Mouse (Mus musculus) CH12F3 (cell line): Measurements from ENCODE around the gene Atg13.

Source experiments
- in situ Hi-C: fragments of 300-500 bp; cut with MboI; formaldehyde crosslinking; loops from 2 replicates; pipeline ENCODE4 v1.14.3; 2020; ENCODE audit warnings: low sequenced_read_pairs

The Atg13 gene

DNA sequence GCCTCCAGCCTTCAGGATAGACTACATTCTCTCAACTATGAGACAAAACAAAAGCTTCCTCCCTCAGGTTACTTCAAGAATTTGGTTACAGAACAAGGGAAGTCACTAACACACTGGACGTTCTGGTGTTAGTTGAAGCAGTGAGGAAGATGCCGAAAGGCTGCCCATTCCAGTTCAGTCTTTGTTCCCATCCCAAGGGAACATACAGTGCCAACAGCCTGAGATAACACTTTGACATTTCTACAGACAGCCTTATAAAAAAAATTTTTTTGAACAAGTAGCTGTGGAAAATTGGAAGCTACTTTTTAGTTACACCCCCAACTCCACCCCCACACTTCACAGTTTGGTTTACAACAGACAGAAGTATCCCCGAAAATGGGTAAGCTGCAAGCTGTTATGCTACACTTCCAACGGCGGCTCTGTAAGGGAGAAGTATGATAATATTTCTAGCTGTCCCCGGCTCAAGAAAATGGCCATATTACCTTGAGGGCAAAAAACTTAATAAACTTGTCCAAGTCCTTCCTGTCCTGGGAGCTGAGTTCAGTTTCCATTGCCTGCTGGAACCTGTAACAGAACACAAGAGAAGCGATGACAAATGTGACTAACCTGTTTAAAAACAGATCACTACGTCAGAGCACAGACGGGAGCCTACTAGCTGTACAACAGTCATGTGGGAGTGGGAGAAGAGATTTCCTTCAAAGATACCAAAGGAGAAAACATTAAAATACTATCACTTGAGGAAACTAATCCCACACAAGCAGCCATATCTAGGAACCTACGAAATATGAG is 14.7 kb downstream of the Atg13 start:
- in situ Hi-C loops: no loop called here

DNA sequence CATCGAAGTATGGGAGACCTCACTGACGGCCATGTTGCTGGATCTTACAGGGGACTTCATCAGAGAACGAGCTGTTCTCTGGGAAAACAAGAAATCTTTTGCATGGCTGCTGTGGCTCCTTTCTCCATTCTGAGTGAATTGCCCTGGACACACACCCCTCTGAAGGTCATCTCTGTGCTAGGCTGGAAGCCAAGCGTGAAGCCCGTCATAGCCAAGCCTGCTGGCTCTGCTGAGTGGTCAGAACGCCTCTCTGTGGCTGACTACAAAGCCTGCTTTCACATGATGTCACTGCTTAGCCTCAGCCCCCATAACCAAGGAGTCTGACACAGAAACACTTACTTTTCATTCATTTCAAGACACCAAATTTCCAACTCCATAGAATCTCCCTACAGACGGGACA is 20.9 kb downstream of the Atg13 start:
- in situ Hi-C loops: no loop called here

GRCm38 (mm10) chr2:91683919-91684318 is 26.5 kb downstream of the Atg13 start:
- in situ Hi-C loops: no loop called here

DNA sequence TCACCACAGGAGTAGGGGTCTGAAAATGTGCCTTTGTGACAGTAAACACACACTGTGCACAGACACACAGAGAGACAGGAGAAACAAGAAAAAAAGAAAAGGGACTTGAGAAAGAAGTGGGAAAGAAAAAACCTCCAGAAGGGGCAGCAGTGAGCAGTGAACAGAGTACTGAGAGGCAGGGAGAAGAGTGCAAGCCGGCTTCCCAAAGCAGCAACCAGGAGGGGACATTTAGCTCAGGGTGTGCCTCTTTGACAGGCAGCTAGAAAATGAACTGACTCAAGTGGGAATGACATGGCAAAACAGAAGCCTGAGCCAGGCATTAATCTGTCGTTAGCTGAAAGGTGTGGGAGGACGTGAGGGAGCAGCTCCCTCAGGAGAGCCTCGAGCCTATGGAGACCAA is 27.5 kb downstream of the Atg13 start:
- in situ Hi-C loops: no loop called here

DNA sequence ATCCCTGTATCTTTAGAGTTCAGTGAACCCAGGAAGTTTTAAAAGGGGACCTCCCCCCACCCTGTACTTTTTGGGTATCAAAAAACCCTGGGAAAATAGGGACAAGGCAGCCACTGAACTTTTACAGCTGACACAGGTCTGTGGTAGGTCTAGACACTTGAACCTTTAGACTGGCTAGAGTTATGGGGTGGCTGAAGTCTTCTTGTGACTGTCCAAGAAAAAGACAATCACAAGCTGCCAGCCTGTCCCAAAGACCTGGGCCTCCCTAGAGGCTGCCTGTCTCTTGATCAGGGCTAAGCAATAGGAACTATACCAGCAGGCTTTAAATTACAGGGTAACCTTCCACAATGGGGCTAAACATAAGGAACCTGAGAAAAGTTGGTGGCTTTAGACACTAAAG is 33.4 kb downstream of the Atg13 start:
- in situ Hi-C loops: no loop called here

GRCm38 (mm10) chr2:91676420-91676819 is 34.0 kb downstream of the Atg13 start:
- in situ Hi-C loops: no loop called here

- in situ Hi-C loops: no loop called here
These were observed 35.5 kb downstream of the Atg13 start for GRCm38 (mm10) chr2:91674895-91675294.

DNA sequence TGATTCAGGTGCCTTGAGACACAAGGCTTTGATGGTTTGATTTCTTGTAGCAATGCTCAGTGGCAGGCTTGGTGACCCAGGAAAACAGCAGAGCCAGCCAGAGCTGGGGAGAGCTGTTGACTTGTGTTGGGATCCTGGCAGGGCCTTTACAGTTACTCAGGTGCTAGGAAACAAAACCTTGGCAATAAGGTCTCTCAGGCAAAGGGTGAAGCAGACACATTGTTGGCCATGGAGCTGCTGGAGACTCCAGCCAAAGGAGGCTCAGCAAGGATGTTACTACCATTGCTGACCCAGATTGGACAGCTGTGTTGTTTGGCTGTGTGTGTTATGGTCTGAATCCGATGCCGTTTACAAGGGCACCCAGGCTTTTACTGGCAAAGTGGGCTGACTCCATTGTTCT is 36.8 kb downstream of the Atg13 start:
- in situ Hi-C loops: no loop called here

GRCm38 (mm10) chr2:91670038-91670437 is 40.3 kb downstream of the Atg13 start:
- in situ Hi-C loops: no loop called here

DNA sequence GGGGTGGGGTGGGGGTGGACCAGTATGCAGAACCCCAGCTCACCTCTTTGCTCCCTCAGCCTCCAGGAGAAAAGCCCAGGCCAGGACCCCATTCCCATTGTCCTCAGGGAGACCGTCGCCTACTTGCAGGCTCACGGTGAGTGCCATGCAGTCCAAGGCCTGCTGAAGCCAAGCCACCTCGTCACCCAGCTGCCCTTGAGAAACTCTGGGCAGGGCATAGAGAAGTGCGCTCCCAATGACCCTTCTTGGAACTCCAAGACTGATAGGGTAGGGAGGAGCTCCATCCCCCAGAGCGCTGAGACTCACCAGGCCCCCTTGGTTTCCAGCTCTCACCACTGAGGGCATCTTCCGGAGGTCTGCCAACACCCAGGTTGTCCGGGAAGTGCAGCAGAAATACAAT is 41.0 kb downstream of the Atg13 start:
- in situ Hi-C loops: no loop called here

DNA sequence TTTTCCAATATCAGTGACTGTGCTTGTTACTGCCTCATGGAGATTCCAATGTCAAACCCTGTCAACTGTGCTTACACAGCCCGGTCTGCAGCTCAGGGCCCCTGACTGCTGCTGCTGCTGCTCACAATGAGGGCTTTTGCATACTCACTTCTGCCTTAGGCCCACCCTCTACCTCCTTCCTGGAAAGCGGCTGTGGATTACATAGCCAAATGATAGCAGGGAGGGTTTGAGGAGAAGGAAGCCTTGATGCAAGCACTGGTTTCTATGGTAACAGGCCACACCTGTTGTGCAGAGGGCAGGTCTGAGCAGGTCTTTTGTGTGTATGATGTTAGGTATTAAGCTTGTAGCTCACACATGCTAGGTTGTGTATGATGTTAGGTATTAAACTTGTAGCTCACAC is 42.6 kb downstream of the Atg13 start:
- in situ Hi-C loops: no loop called here

DNA sequence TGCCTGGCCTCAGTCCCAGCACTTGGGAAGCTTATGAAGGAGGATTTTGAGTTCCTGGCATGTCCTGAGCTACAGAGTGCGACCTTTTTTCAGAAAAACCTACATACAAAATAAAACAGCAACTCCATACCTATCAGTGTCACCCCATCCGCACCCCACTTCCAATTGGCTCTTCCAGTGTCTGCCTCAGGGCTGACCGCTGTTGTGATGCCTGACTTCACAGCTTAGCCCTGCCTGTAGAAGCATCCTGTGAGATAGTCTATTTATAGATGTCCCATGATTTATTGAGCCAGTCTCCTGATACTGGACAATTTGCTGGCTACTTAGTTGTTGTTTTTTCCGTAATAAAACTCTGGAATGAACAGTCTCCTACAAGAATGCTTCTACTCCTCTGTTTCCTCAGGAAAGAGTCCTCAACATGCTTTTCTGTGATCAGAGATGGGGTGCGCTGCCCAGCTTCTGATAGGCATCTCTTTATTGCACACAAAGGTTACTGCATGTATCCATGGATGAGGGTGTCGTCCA is 43.9 kb downstream of the Atg13 start:
- in situ Hi-C loops: no loop called here

GRCm38 (mm10) chr2:91664780-91665179 is 45.6 kb downstream of the Atg13 start:
- in situ Hi-C loops: no loop called here

DNA sequence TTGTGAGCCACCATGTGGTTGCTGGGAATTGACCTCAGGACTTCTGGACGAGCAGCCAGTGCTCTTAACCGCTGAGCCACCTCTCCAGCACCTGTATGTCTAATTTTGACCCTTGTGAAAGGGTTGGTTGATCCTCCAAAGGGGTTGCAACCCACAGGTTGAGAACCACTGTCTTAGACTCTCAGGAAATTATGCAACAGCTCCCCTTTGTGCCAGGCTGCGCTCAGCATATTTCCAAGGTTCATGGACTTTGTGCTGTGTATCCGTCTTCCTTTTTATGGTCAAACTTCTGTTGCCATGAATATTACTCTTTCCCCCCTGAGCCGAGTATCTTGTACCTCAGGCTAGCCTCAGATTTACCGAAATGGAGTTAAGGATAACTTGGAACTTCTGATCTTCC is 49.4 kb downstream of the Atg13 start:
- in situ Hi-C loops: no loop called here

DNA sequence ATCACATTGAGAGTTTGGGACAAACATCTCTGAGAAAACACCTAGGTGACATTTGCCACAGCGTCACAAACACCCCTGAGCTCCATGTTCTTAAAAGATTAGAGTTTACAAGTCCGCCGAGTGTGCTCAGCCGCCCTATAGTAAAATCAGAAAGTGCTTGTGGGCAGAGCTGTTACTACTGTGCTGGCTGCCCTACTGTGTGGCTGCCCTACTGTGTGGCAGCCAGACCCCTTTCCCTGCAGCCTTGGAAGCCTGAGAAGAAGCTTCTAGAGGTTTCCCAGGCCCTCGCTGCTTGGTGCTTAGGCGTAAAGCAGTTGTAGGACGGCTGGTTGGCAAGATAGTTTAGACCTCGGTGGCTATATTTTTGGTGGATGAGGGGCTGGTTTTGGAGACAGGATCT is 50.7 kb downstream of the Atg13 start:
- in situ Hi-C loops: no loop called here

GRCm38 (mm10) chr2:91656774-91657173 is 53.6 kb downstream of the Atg13 start:
- in situ Hi-C loops: no loop called here

DNA sequence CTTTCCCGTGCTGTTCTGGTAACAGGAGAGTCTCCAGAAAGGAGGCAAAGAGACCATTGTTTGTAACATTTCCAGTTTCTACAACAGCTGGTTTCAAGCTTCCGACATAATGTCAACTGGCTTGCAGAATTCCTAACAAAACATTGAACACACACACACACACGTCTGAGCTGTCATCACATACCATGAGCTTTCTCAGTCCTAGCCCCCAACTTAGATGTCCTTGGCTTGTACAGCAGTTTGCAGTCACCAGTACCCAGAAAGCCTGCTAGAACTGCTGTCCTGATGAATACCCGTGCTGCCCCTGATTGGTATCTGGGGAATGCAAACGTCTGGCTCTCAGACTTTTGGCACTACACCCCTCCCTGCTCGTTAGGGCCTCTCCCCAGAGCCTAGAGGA is 54.5 kb downstream of the Atg13 start:
- in situ Hi-C loops: no loop called here

GRCm38 (mm10) chr2:91655388-91655787 is 55.0 kb downstream of the Atg13 start:
- in situ Hi-C loops: no loop called here

DNA sequence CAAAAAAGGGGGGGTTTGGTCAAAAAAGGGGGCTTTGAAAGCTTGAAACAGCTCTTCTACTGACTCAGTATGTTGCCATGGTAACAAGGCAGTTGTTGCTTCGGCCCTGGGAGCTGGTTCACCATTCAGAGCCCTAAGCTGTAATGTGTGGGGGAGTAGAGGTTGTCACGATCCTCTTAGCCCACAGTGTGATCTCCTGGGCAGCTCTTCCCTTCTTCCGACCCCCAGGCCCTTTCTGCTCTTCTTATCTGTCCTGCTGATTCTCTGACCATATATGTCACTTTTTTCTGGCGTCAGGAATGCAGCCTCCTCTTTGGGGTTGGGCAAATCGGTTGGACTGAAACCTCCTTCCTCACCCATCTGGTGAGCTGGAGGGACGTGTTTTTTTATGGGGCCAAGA is 57.5 kb downstream of the Atg13 start:
- in situ Hi-C loops: no loop called here

GRCm38 (mm10) chr2:91651458-91652258 is 58.7 kb downstream of the Atg13 start:
- in situ Hi-C loops: no loop called here

DNA sequence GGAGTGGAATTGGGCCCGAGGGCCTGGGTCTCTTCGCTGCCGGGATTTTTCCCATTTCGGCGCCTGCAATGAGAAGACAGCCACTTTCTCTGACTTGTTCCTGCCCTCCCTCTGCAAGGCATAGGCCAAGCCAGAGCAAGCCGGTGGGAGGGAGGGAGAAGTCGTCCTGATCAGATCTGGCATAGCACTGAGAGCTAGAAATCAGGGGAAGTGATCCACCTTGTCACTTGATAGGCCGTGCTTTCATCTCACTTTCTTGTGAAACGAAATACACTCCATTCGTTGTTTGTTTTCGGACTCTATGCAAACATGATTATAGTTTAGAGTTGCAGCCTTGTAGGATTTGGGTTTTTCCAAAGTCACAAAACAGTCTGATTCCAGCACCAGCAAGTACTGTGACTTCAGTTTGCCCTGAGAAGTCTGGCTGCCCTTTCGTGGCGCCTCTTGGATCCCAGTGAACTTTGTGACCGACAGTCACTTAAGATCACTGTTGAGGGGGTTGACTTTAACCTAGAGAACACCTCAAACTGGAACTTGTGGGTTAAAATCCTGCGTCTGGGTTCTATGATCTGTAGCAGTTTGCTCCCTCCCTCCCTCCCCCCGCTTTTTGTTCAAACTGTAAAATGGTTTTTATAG is 59.9 kb downstream of the Atg13 start:
- in situ Hi-C loops: no loop called here
